Mouse (Mus musculus) intestine, embryonic 16.5 days (tissue): ENCODE results near the gene Des. TPM values are rescaled to one million over a fixed set of nuclear protein-coding genes. Genes with fewer than 3 reads are reported as not detected.

ENCODE experiments used
- ATAC-seq: fragments of 200-750 bp; cut with Nextera tagmentation; 2 replicates; pipeline ENCODE4 v1.8.0; 2017; ENCODE audit warnings: moderate TSS enrichment, moderate library complexity
- H3K27ac ChIP-seq: fragments of 300-500 bp; sonication (generic); 2 replicates; pipeline ENCODE4 v1.5.1; 2014; ENCODE audit warnings: mild to moderate bottlenecking, low read length
- H3K27me3 ChIP-seq: fragments of 300-500 bp; sonication (generic); replicated peaks from 2 replicates; pipeline ENCODE4 v1.6.1; 2014; ENCODE audit warnings: low read length, control low read depth, mixed read lengths; ENCODE audit not compliant: control insufficient read depth, insufficient read depth
- H3K36me3 ChIP-seq: fragments of 300-500 bp; sonication (generic); 2 replicates; pipeline ENCODE4 v1.6.1; 2014; ENCODE audit warnings: low read length, control low read depth; ENCODE audit not compliant: control insufficient read depth, insufficient read depth
- H3K4me1 ChIP-seq: fragments of 300-500 bp; sonication (generic); 2 replicates; pipeline ENCODE4 v1.6.1; 2014; ENCODE audit warnings: low read length, control low read depth, mixed read lengths; ENCODE audit not compliant: control insufficient read depth, insufficient read depth
- H3K4me2 ChIP-seq: fragments of 300-500 bp; sonication (generic); 2 replicates; pipeline ENCODE4 v1.6.1; 2014; ENCODE audit warnings: low read depth, low read length, control low read depth
- H3K4me3 ChIP-seq: fragments of 300-500 bp; sonication (generic); 2 replicates; pipeline ENCODE4 v1.5.1; 2014; ENCODE audit warnings: mild to moderate bottlenecking, low read length
- H3K9ac ChIP-seq: fragments of 300-500 bp; sonication (generic); 2 replicates; pipeline ENCODE4 v1.6.1; 2014; ENCODE audit warnings: low read depth, low read length
- H3K9me3 ChIP-seq: fragments of 300-500 bp; sonication (generic); 2 replicates; pipeline ENCODE4 v1.6.1; 2016; ENCODE audit warnings: low read length, control low read depth; ENCODE audit not compliant: control insufficient read depth
- WGBS: fragments of 180-500 bp; shearing (Covaris S2); extraction: QIAGEN DNeasy Blood & Tissue Kit; methylation state at CpG from one replicate; pipeline ENCODE4 v1.1.7; 2014; 5-methylcytosine and 5-hydroxymethylcytosine counted together
- polyA plus RNA-seq: library from polyadenylated mRNA; unstranded; fragments of >200 nt; fragmentation: Nextera tagmentation; extraction: Ambion mirVana; gene quantifications from 2 replicates; pipeline ENCODE4 v1.2.1, GENCODE M21; 2015

Des gene
- polyA plus RNA-seq, 1 experiment from 2014 or later, result 149 TPM

GRCm38 (mm10) chr1:75379196-75379595 lies 19.1 kb downstream of the Des start:
- H3K4me1 ChIP-seq, result peaks cover 18% of the 10 kb centered on the region
- no peak overlapping the region for H3K9ac ChIP-seq
- H3K27me3 ChIP-seq, result peaks cover 11% of the 10 kb centered on the region; the same call in 1 of the 2 replicates
- H3K36me3 ChIP-seq, result no peaks in the 10 kb centered on the region
- H3K27ac ChIP-seq, result no peak overlapping the region
- H3K4me3 ChIP-seq, result no peak overlapping the region
- H3K9me3 ChIP-seq, result no peaks in the 10 kb centered on the region
- H3K4me2 ChIP-seq, result no peak overlapping the region
- no peak for ATAC-seq
- WGBS, result 66% methylated on average over 2 of the region's 2 CpGs

- Histone ChIP-seq H3K9me3 (no peaks in the 10 kb centered on the region), H3K4me1 (peaks cover 18% of the 10 kb centered on the region), H3K27ac (no peak overlapping the region), H3K36me3 (no peaks in the 10 kb centered on the region), H3K27me3 (peaks cover 8% of the 10 kb centered on the region; the same call in 1 of the 2 replicates), H3K4me2 (no peak overlapping the region), H3K4me3 (no peak overlapping the region), H3K9ac (no peak overlapping the region)
- ATAC-seq, result no peak
- 76% methylated on average over 8 of the region's 8 CpGs for WGBS
These were observed 19.8 kb downstream of the Des start for GRCm38 (mm10) chr1:75379931-75380330.

- WGBS, result 39% methylated on average over 2 of the region's 2 CpGs
- Histone ChIP-seq H3K27me3 (peaks cover 4% of the 10 kb centered on the region; the same call in 1 of the 2 replicates), H3K4me1 (peaks cover 19% of the 10 kb centered on the region), H3K36me3 (no peaks in the 10 kb centered on the region), H3K9ac (no peak overlapping the region), H3K4me2 (no peak overlapping the region), H3K9me3 (no peaks in the 10 kb centered on the region), H3K4me3 (no peak overlapping the region), H3K27ac (no peak overlapping the region)
- ATAC-seq, result no peak
These were observed 20.8 kb downstream of the Des start for GRCm38 (mm10) chr1:75380951-75381350.

- Histone ChIP-seq H3K36me3 (no peaks in the 10 kb centered on the region), H3K27me3 (peaks cover 3% of the 10 kb centered on the region; the same call in 1 of the 2 replicates), H3K4me2 (peak overlapping the region; percentile 83), H3K9ac (peak overlapping the region; percentile 74), H3K27ac (peak overlapping the region; percentile 72), H3K4me3 (peak overlapping the region; percentile 58), H3K9me3 (no peaks in the 10 kb centered on the region), H3K4me1 (peaks cover 25% of the 10 kb centered on the region)
- WGBS, result 5% methylated on average over 47 of the region's 60 CpGs
- peak; percentile 56 for ATAC-seq
These were observed 21.6 kb downstream of the Des start for GRCm38 (mm10) chr1:75381482-75382355.

- WGBS, result under 1% methylated on average over 28 of the region's 28 CpGs
- H3K4me1 ChIP-seq, result peaks cover 33% of the 10 kb centered on the region
- H3K9me3 ChIP-seq, result no peaks in the 10 kb centered on the region
- no peaks in the 10 kb centered on the region for H3K36me3 ChIP-seq
- H3K27me3 ChIP-seq, result peaks cover 11% of the 10 kb centered on the region; the same call in 1 of the 2 replicates
- H3K9ac ChIP-seq, result peak overlapping the region; percentile 74
- peak; percentile 31 for ATAC-seq
- peak overlapping the region; percentile 72 for H3K27ac ChIP-seq
- H3K4me2 ChIP-seq, result peak overlapping the region; percentile 83
- peak overlapping the region; percentile 58 for H3K4me3 ChIP-seq
These were observed 22.4 kb downstream of the Des start for GRCm38 (mm10) chr1:75382356-75383071.

- ATAC-seq, result no peak
- WGBS, result 86% methylated on average over 27 of the region's 27 CpGs
- Histone ChIP-seq H3K36me3 (no peaks in the 10 kb centered on the region), H3K4me1 (peaks cover 49% of the 10 kb centered on the region), H3K27ac (no peak overlapping the region), H3K9me3 (no peaks in the 10 kb centered on the region), H3K27me3 (peaks cover 23% of the 10 kb centered on the region; the same call in 1 of the 2 replicates), H3K4me3 (no peak overlapping the region), H3K9ac (no peak overlapping the region), H3K4me2 (0 out of 2 replicates have a peak overlapping the region, but pooled peaks have one; percentile 1)
These were observed 24.5 kb downstream of the Des start for GRCm38 (mm10) chr1:75384470-75385141.

- peaks cover 49% of the 10 kb centered on the region for H3K4me1 ChIP-seq
- ATAC-seq, result no peak
- no peaks in the 10 kb centered on the region for H3K9me3 ChIP-seq
- H3K4me3 ChIP-seq, result no peak overlapping the region
- H3K27me3 ChIP-seq, result peaks cover 23% of the 10 kb centered on the region; the same call in 1 of the 2 replicates
- 0 out of 2 replicates have a peak overlapping the region, but pooled peaks have one; percentile 1 for H3K4me2 ChIP-seq
- H3K9ac ChIP-seq, result peak overlapping the region; percentile 38; the same call in 1 of the 2 replicates
- 69% methylated on average over 20 of the region's 20 CpGs for WGBS
- no peak overlapping the region for H3K27ac ChIP-seq
- H3K36me3 ChIP-seq, result no peaks in the 10 kb centered on the region
These were observed 25.1 kb downstream of the Des start for GRCm38 (mm10) chr1:75385142-75385730.

GRCm38 (mm10) chr1:75386149-75386548 lies 26.0 kb downstream of the Des start:
- no peaks in the 10 kb centered on the region for H3K9me3 ChIP-seq
- H3K4me1 ChIP-seq, result peaks cover 49% of the 10 kb centered on the region
- ATAC-seq, result peak; percentile 62
- H3K27me3 ChIP-seq, result peaks cover 23% of the 10 kb centered on the region; the same call in 1 of the 2 replicates
- H3K4me3 ChIP-seq, result no peak overlapping the region
- H3K4me2 ChIP-seq, result no peak overlapping the region
- no peak overlapping the region for H3K27ac ChIP-seq
- no peak overlapping the region for H3K9ac ChIP-seq
- H3K36me3 ChIP-seq, result no peaks in the 10 kb centered on the region
- WGBS, result 33% methylated on average over 4 of the region's 4 CpGs
